Mouse (Mus musculus): ENCODE measurements around the gene Gm20708. TPM values are rescaled to one million over a fixed set of nuclear protein-coding genes. Genes with fewer than 3 reads are reported as not detected.
A peak's percentile ranks its signal among the peaks of the same experiment; 100 is the strongest.
"Not testable (repeated sequence)": the region's sequence is repeated elsewhere in the genome, so short reads cannot be mapped to it uniquely, and the experiment has no call there.

Gene Gm20708
- polyA plus RNA-seq, 1 experiment from 2014 or later = 0.15 TPM

DNA sequence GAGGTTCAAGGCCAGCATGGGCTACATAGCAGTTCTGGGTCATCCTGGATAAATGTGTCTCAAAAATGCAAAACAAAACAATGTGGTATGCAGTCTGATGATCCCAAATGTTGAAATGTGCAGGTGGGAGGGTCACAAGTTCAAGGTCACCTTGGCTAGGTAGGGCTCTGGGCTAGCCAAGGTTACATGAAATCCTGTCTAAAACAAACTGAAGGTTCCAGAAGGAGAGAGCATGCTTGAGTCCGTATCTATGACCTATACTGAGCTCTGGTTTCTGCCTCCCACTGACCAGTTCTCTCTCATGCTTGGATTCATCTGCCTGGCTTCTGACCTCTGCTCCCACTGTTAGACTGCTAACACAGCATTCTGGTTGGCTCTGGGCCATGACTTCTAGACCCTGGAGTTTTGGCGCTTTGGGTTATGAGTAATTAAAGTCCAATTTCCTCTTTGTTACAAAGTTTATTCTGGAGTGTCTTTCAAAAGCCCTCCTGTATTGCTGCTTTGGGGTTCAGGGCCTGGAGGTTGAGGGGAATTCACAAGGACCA, 20.3 kb downstream of the Gm20708 start:
- H3K4me2 ChIP-seq = no peak overlapping the region
- 91% methylated on average over 2 of the region's 2 CpGs for WGBS
- ATAC-seq (ENCODE audit: low FRiP score) = no peak
- no peaks in the 10 kb centered on the region for H3K36me3 ChIP-seq (replicated peaks)
- H3K27ac ChIP-seq = no peak overlapping the region
- no peaks in the 10 kb centered on the region for H3K9me3 ChIP-seq
- H3K9ac ChIP-seq = no peak overlapping the region
- peaks cover 55% of the 10 kb centered on the region for H3K4me1 ChIP-seq
- no peak overlapping the region for H3K4me3 ChIP-seq (replicated peaks)
- H3K27me3 ChIP-seq = no peaks in the 10 kb centered on the region

DNA sequence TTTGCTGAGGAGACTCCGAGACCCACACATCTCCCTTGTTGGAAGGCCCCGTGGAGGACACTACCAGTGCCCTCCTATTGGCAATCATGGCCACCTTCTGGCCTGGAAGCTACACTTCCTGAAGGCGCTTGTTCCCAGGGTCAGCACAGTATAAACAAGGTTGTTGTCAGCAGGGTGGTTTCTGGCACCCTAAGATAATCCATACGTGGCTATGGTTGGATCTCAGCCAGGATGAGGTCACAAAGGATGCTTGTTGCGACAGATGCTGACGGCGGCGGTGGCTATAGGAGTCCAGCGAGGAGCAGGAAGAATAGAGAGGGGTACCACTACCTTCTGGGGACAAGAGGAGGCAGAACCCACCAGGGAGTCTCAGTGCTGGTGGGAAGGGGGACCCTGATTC, 20.9 kb downstream of the Gm20708 start:
- no peak overlapping the region for H3K4me2 ChIP-seq
- H3K4me1 ChIP-seq = peaks cover 49% of the 10 kb centered on the region
- 81% methylated on average over 9 of the region's 9 CpGs for WGBS
- no peaks in the 10 kb centered on the region for H3K36me3 ChIP-seq (replicated peaks)
- H3K4me3 ChIP-seq (replicated peaks) = no peak overlapping the region
- H3K27me3 ChIP-seq = no peaks in the 10 kb centered on the region
- no peak for ATAC-seq (ENCODE audit: low FRiP score)
- no peaks in the 10 kb centered on the region for H3K9me3 ChIP-seq
- H3K27ac ChIP-seq = no peak overlapping the region
- H3K9ac ChIP-seq = no peak overlapping the region

- H3K4me3 ChIP-seq (replicated peaks) = peak overlapping the region; percentile 36
- peak overlapping the region; percentile 12; the same call in 1 of the 2 replicates for H3K9ac ChIP-seq
- H3K4me2 ChIP-seq = peak overlapping the region; percentile 67
- H3K36me3 ChIP-seq (replicated peaks) = no peaks in the 10 kb centered on the region
- H3K27me3 ChIP-seq = no peaks in the 10 kb centered on the region
- 19% methylated on average over 28 of the region's 28 CpGs for WGBS
- H3K27ac ChIP-seq = peak overlapping the region; percentile 59; the same call in 1 of the 2 replicates
- H3K9me3 ChIP-seq = no peaks in the 10 kb centered on the region
- peak; percentile 83 for ATAC-seq (ENCODE audit: low FRiP score)
- peaks cover 33% of the 10 kb centered on the region for H3K4me1 ChIP-seq
These were observed 22.9 kb downstream of the Gm20708 start for GRCm38 (mm10) chr11:117832086-117832969.

DNA sequence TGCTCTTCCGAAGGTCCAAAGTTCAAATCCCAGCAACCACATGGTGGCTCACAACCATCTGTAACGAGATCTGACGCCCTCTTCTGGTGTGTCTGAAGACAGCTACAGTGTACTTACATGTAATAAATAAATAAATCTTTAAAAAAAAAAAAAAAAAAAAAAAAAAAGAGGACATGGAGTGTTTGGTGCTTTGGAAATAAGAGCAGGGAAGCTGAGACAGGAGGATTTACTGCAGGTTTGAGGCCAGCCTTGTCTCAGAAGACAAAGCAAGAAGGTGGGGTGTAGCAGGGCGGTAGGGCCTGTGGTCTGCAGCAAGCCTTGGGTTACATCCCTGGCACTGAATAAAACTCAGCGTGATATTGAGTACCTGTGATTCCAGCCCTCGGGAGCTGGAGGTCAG, 24.0 kb downstream of the Gm20708 start:
- not testable (repeated sequence) for H3K9me3 ChIP-seq; H3K27me3 ChIP-seq; H3K4me2 ChIP-seq; H3K4me3 ChIP-seq (replicated peaks); H3K27ac ChIP-seq; H3K9ac ChIP-seq; H3K36me3 ChIP-seq (replicated peaks); ATAC-seq (ENCODE audit: low FRiP score)
- 87% methylated on average over 5 of the region's 6 CpGs for WGBS
- H3K4me1 ChIP-seq = peaks cover 23% of the 10 kb centered on the region

GRCm38 (mm10) chr11:117834086-117834485, 24.6 kb downstream of the Gm20708 start:
- Histone ChIP-seq H3K27ac (no peak overlapping the region), H3K36me3 (replicated peaks) (no peaks in the 10 kb centered on the region), H3K4me1 (peaks cover 17% of the 10 kb centered on the region), H3K27me3 (no peaks in the 10 kb centered on the region), H3K4me2 (no peak overlapping the region), H3K4me3 (replicated peaks) (no peak overlapping the region), H3K9me3 (no peaks in the 10 kb centered on the region), H3K9ac (no peak overlapping the region)
- WGBS = 98% methylated on average over 8 of the region's 8 CpGs
- no peak for ATAC-seq (ENCODE audit: low FRiP score)

DNA sequence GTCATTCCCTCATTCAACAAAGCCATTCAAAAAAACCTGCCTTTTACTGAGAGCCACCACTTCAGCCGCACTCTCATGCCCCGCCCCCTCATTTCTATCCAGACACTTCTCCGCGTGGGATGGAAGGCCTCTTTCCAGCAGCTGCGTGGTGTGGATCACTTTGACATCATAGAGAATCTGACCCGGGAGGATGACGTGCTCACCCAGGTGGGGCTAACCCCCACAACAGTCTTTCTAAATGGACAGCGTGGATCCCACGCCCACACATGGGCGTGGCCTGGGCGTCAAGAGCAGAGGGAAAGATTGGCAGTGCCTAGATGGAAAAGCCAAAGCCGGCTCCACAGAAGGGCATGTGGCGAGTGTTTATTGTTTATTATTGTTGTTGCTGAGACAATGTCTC, 26.8 kb downstream of the Gm20708 start:
- H3K36me3 ChIP-seq (replicated peaks) = no peaks in the 10 kb centered on the region
- no peak overlapping the region for H3K27ac ChIP-seq
- ATAC-seq (ENCODE audit: low FRiP score) = no peak
- no peak overlapping the region; the same call in 1 of the 2 replicates for H3K4me3 ChIP-seq (replicated peaks)
- peaks cover 11% of the 10 kb centered on the region for H3K4me1 ChIP-seq
- no peak overlapping the region for H3K9ac ChIP-seq
- H3K4me2 ChIP-seq = peak overlapping the region; percentile 42
- no peaks in the 10 kb centered on the region for H3K9me3 ChIP-seq
- WGBS = 27% methylated on average over 13 of the region's 13 CpGs
- H3K27me3 ChIP-seq = no peaks in the 10 kb centered on the region

DNA sequence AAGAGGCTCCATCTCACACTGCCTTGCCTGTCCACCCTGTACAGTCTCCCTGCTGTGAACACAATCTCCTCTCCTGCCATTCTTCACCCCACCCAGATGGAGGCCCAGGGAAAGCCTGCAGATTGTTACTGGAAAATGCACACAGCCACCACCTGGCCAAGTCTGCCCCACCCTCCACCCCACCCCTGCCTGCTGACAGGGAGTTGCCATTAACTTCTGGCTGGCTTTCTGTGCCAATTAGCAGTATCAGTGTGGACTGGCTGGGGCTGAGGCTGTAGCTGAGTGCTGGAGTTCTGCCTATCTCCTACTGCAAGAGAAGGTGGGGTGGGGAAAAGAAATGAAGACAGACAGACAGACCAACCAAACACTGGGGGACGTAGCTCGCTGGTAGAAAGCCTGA, 29.1 kb downstream of the Gm20708 start:
- H3K4me1 ChIP-seq = peaks cover 3% of the 10 kb centered on the region; the same call in 1 of the 2 replicates
- H3K27me3 ChIP-seq = no peaks in the 10 kb centered on the region
- H3K27ac ChIP-seq = no peak overlapping the region
- no peak for ATAC-seq (ENCODE audit: low FRiP score)
- H3K9ac ChIP-seq = no peak overlapping the region
- 76% methylated on average over 2 of the region's 2 CpGs for WGBS
- H3K4me2 ChIP-seq = no peak overlapping the region
- no peaks in the 10 kb centered on the region for H3K36me3 ChIP-seq (replicated peaks)
- no peaks in the 10 kb centered on the region for H3K9me3 ChIP-seq
- no peak overlapping the region for H3K4me3 ChIP-seq (replicated peaks)

DNA sequence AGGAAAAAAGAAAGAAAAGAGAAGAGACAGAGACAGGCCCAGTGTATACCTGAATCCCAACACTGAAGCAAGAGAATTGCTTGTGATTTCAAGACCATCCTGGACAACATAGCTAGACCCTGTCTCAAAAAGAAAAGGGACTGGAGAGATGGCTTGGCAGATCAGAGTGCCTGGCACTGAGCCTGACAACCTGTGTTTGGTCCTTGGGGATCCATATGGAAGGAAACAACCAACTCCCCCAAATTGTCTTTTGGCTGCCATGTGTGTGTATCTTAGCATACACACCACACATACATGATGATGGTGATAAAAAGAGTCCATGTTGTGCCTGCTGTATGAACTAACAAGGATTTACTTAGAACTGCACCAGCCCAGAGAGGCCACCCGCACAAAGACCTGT, 29.6 kb downstream of the Gm20708 start:
- 85% methylated on average over 1 of the region's 1 CpGs for WGBS
- no peak overlapping the region for H3K4me3 ChIP-seq (replicated peaks)
- H3K36me3 ChIP-seq (replicated peaks) = no peaks in the 10 kb centered on the region
- no peak overlapping the region for H3K27ac ChIP-seq
- no peak overlapping the region for H3K9ac ChIP-seq
- H3K27me3 ChIP-seq = no peaks in the 10 kb centered on the region
- ATAC-seq (ENCODE audit: low FRiP score) = no peak
- no peaks in the 10 kb centered on the region for H3K9me3 ChIP-seq
- H3K4me1 ChIP-seq = peaks cover 3% of the 10 kb centered on the region; the same call in 1 of the 2 replicates
- no peak overlapping the region for H3K4me2 ChIP-seq

DNA sequence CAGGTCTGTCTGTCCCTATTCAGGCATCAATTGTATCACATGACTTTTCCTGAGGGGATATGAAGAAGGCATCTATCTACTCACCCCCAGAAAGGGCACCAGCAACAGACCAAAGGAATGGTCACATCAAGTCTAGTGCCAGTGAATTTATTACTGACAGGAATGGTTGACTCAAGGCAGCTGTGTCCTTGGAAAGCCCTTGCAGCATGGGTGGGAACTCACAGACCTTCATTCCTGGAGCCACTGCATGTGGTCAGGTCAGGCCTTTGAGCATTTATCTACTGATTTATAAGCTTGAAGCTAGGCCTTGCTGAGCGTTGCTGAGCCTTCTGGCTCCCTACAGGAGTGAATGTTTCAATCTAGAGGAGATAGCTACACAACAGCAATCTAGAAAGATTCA, 31.4 kb downstream of the Gm20708 start:
- Histone ChIP-seq H3K9ac (no peak overlapping the region), H3K4me1 (peaks cover 3% of the 10 kb centered on the region; the same call in 1 of the 2 replicates), H3K9me3 (no peaks in the 10 kb centered on the region), H3K4me3 (replicated peaks) (no peak overlapping the region), H3K4me2 (no peak overlapping the region), H3K27me3 (no peaks in the 10 kb centered on the region), H3K27ac (no peak overlapping the region), H3K36me3 (replicated peaks) (no peaks in the 10 kb centered on the region)
- WGBS = 58% methylated on average over 1 of the region's 1 CpGs
- ATAC-seq (ENCODE audit: low FRiP score) = no peak

- Histone ChIP-seq H3K27ac (no peak overlapping the region), H3K27me3 (no peaks in the 10 kb centered on the region)
- 84% methylated on average over 2 of the region's 2 CpGs for WGBS
These were observed 34.0 kb downstream of the Gm20708 start for GRCm38 (mm10) chr11:117843434-117843833.

DNA sequence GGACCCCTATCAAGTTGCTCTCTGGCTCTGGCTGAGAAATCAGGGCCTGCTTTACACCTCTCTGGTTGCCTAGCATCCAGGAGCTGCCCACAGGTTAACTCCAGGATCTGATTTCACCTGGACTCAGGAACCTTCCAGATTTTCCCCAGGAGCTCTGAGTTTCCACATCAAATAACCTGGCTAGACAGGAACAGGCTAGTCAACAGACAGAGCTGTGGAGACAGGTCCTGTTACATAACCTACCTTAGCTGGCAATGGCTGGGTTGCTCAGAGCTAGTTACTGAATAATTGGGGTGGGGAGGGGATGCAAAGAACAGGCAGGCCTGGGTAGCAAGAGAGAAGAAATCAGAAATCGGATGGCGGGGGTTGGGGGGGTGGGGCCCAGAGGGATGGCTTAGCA, 35.5 kb downstream of the Gm20708 start:
- Histone ChIP-seq H3K4me3 (replicated peaks) (no peak overlapping the region), H3K27ac (no peak overlapping the region), H3K4me2 (no peak overlapping the region), H3K9ac (no peak overlapping the region), H3K36me3 (replicated peaks) (no peaks in the 10 kb centered on the region), H3K4me1 (peaks cover 18% of the 10 kb centered on the region), H3K27me3 (no peaks in the 10 kb centered on the region), H3K9me3 (no peaks in the 10 kb centered on the region)
- no peak for ATAC-seq (ENCODE audit: low FRiP score)
- 100% methylated on average over 2 of the region's 2 CpGs for WGBS

More at GRCm38 (mm10) chr11:117843434-117843833, 34.0 kb downstream of the Gm20708 start:
- ATAC-seq (ENCODE audit: low FRiP score) = no peak
- H3K9ac ChIP-seq = no peak overlapping the region
- no peaks in the 10 kb centered on the region for H3K36me3 ChIP-seq (replicated peaks)
- H3K4me3 ChIP-seq (replicated peaks) = no peak overlapping the region
- no peaks in the 10 kb centered on the region for H3K9me3 ChIP-seq
- H3K4me2 ChIP-seq = no peak overlapping the region
- peaks cover 10% of the 10 kb centered on the region for H3K4me1 ChIP-seq

GRCm38 (mm10) chr11:117845651-117846050, 36.2 kb downstream of the Gm20708 start:
- no peak overlapping the region for H3K4me3 ChIP-seq (replicated peaks)
- 76% methylated on average over 2 of the region's 2 CpGs for WGBS
- no peaks in the 10 kb centered on the region for H3K36me3 ChIP-seq (replicated peaks)
- no peaks in the 10 kb centered on the region for H3K27me3 ChIP-seq
- H3K27ac ChIP-seq = no peak overlapping the region
- H3K4me1 ChIP-seq = peaks cover 24% of the 10 kb centered on the region
- H3K9me3 ChIP-seq = no peaks in the 10 kb centered on the region
- no peak for ATAC-seq (ENCODE audit: low FRiP score)
- no peak overlapping the region for H3K9ac ChIP-seq
- no peak overlapping the region for H3K4me2 ChIP-seq

DNA sequence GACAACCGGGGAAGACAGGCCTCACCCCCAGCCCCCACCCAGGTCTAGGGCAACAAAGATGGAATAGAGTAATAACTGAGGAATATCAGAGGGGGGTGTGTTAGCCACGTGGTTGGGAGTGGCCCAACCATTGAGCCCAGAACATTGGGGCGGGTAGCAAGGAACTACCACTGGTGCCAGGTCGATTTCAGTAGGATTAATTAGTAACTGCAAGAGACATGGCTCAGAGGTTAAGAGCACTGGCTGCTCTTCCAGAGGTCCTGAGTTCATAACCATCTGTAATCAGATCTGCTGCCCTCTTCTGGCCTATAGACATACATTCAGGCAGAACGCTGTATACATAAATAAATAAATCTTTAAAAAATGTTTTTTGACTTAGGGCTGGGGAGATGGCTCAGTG, 37.2 kb downstream of the Gm20708 start:
- H3K27me3 ChIP-seq = no peaks in the 10 kb centered on the region
- H3K9ac ChIP-seq = no peak overlapping the region
- no peaks in the 10 kb centered on the region for H3K36me3 ChIP-seq (replicated peaks)
- peaks cover 28% of the 10 kb centered on the region for H3K4me1 ChIP-seq
- no peaks in the 10 kb centered on the region for H3K9me3 ChIP-seq
- no peak for ATAC-seq (ENCODE audit: low FRiP score)
- H3K27ac ChIP-seq = no peak overlapping the region
- H3K4me2 ChIP-seq = no peak overlapping the region
- WGBS = 67% methylated on average over 5 of the region's 5 CpGs
- no peak overlapping the region for H3K4me3 ChIP-seq (replicated peaks)

Measured in forebrain, embryonic 12.5 days (tissue).